Mouse (Mus musculus): Measurements from ENCODE around the gene Adh6b. TPM values are rescaled to one million over a fixed set of nuclear protein-coding genes. Genes with fewer than 3 reads are reported as not detected.
"Not testable (repeated sequence)": the region's sequence is repeated elsewhere in the genome, so short reads cannot be mapped to it uniquely, and the experiment has no call there.

Gene Adh6b
- polyA plus RNA-seq, 1 experiment, result not detected

GRCm38 (mm10) chr3:138352012-138352809, 10.6 kb downstream of the Adh6b start:
- 90% methylated on average over 11 of the region's 11 CpGs for WGBS
- DNase-seq, result no peak
- TF ChIP-seq CTCF (IDR thresholded peaks at IDR 0.05; ENCODE audit: insufficient read depth, low read length) (no peak), POLR2A (IDR thresholded peaks at IDR 0.05; ENCODE audit: borderline replicate concordance, extremely low read depth, low read depth, low read length) (no peak)
- no peak overlapping the region for H3K4me3 ChIP-seq (replicated peaks; ENCODE audit: extremely low read depth, low read depth, low read length)
- H3K4me1 ChIP-seq (ENCODE audit: control insufficient read depth, insufficient read depth, low read length), result no peaks in the 10 kb centered on the region

GRCm38 (mm10) chr3:138358856-138359255, 17.3 kb downstream of the Adh6b start:
- DNase-seq, result no peak
- TF ChIP-seq CTCF (IDR thresholded peaks at IDR 0.05; ENCODE audit: insufficient read depth, low read length) (no peak), POLR2A (IDR thresholded peaks at IDR 0.05; ENCODE audit: borderline replicate concordance, extremely low read depth, low read depth, low read length) (no peak)
- no peak overlapping the region for H3K4me3 ChIP-seq (replicated peaks; ENCODE audit: extremely low read depth, low read depth, low read length)
- 74% methylated on average over 7 of the region's 7 CpGs for WGBS
- H3K4me1 ChIP-seq (ENCODE audit: control insufficient read depth, insufficient read depth, low read length), result no peaks in the 10 kb centered on the region

- WGBS, result 74% methylated on average over 4 of the region's 4 CpGs
- Histone ChIP-seq H3K4me1 (ENCODE audit: control insufficient read depth, insufficient read depth, low read length) (no peaks in the 10 kb centered on the region), H3K4me3 (replicated peaks; ENCODE audit: extremely low read depth, low read depth, low read length) (no peak overlapping the region)
- DNase-seq, result no peak
- TF ChIP-seq CTCF (IDR thresholded peaks at IDR 0.05; ENCODE audit: insufficient read depth, low read length), result no peak
- no peak for TF ChIP-seq POLR2A (IDR thresholded peaks at IDR 0.05; ENCODE audit: borderline replicate concordance, extremely low read depth, low read depth, low read length)
These were observed 19.1 kb downstream of the Adh6b start for GRCm38 (mm10) chr3:138360721-138361120.

GRCm38 (mm10) chr3:138362920-138363319, 21.3 kb downstream of the Adh6b start:
- WGBS, result 89% methylated on average over 2 of the region's 2 CpGs
- TF ChIP-seq POLR2A (IDR thresholded peaks at IDR 0.05; ENCODE audit: borderline replicate concordance, extremely low read depth, low read depth, low read length), result no peak
- TF ChIP-seq CTCF (IDR thresholded peaks at IDR 0.05; ENCODE audit: insufficient read depth, low read length), result no peak
- Histone ChIP-seq H3K4me3 (replicated peaks; ENCODE audit: extremely low read depth, low read depth, low read length) (no peak overlapping the region), H3K4me1 (ENCODE audit: control insufficient read depth, insufficient read depth, low read length) (no peaks in the 10 kb centered on the region)
- DNase-seq, result no peak

DNA sequence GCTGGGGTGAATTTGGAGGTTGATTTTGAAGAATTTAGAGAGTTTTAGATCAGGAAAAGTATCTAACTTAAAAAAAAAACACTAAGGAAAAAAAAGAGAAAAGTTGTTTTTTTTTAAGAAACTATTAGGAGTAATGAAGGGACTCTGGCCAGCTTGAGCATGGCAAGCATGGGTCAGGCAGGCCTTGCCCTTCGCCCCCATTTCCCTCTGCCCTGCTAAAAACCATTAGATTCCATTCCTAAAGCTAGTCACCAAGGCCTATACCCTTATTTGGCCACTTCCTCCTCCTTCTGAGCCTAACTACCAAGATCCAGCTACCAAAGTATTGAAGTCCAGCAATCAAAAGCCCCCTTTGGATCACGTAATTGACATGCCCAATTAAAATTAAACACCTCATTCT, 24.6 kb downstream of the Adh6b start:
- DNase-seq, result no peak
- Histone ChIP-seq H3K4me1 (ENCODE audit: control insufficient read depth, insufficient read depth, low read length) (no peaks in the 10 kb centered on the region), H3K4me3 (replicated peaks; ENCODE audit: extremely low read depth, low read depth, low read length) (no peak overlapping the region)
- WGBS, result 85% methylated on average over 2 of the region's 2 CpGs
- TF ChIP-seq POLR2A (IDR thresholded peaks at IDR 0.05; ENCODE audit: borderline replicate concordance, extremely low read depth, low read depth, low read length) (no peak), CTCF (IDR thresholded peaks at IDR 0.05; ENCODE audit: insufficient read depth, low read length) (no peak)

- WGBS, result 65% methylated on average over 1 of the region's 1 CpGs
- H3K4me3 ChIP-seq (replicated peaks; ENCODE audit: extremely low read depth, low read depth, low read length), result no peak overlapping the region
- no peak for TF ChIP-seq POLR2A (IDR thresholded peaks at IDR 0.05; ENCODE audit: borderline replicate concordance, extremely low read depth, low read depth, low read length)
- no peak for TF ChIP-seq CTCF (IDR thresholded peaks at IDR 0.05; ENCODE audit: insufficient read depth, low read length)
- no peaks in the 10 kb centered on the region for H3K4me1 ChIP-seq (ENCODE audit: control insufficient read depth, insufficient read depth, low read length)
- no peak for DNase-seq
These were observed 28.0 kb downstream of the Adh6b start for GRCm38 (mm10) chr3:138369546-138369945.

DNA sequence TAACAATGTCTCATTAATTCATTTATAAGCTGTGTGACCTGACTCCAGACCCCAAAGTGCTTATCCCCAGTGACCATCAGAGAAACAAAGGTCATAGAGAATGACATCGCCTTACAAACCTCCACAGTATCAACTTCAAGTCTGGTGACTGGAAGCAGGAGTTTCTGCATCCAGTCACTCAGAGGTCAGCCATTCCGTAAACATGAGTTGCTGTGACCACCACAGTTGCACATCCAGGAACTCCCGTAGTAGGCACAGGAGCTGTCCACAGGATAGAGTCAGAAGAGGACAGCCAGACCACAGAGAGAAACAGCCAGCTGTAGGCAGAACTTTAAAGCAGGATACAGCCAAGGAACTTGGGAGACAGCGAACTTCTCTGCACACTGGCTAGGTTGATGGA, 28.7 kb downstream of the Adh6b start:
- not testable (repeated sequence) for H3K4me1 ChIP-seq (ENCODE audit: control insufficient read depth, insufficient read depth, low read length); DNase-seq; H3K4me3 ChIP-seq (replicated peaks; ENCODE audit: extremely low read depth, low read depth, low read length)
- 60% methylated on average over 4 of the region's 4 CpGs for WGBS

DNA sequence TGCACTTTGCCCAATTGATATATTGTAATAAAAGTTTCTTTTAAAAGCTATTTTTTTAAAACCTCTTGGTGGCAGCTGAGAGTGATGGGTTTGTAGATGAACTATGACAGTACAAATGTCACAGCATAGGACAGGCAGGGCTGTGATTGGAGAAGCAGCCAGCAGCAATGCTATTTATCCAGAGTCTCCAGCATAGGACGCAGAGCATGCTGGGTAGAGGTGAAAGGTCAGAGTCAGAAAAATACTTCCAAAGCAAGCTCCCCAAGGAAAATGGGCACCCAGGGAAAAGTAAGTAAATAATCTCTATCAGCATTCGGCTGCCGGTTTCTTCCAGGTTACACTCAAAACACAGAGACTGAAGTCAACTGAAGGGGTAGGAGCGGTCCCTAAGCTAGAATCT, 32.3 kb downstream of the Adh6b start:
- TF ChIP-seq CTCF (IDR thresholded peaks at IDR 0.05; ENCODE audit: insufficient read depth, low read length), result no peak
- no peak for TF ChIP-seq POLR2A (IDR thresholded peaks at IDR 0.05; ENCODE audit: borderline replicate concordance, extremely low read depth, low read depth, low read length)
- Histone ChIP-seq H3K4me3 (replicated peaks; ENCODE audit: extremely low read depth, low read depth, low read length) (no peak overlapping the region), H3K4me1 (ENCODE audit: control insufficient read depth, insufficient read depth, low read length) (no peaks in the 10 kb centered on the region)
- DNase-seq, result no peak
- WGBS, result 75% methylated on average over 4 of the region's 4 CpGs

- Histone ChIP-seq H3K4me3 (replicated peaks; ENCODE audit: extremely low read depth, low read depth, low read length) (no peak overlapping the region), H3K4me1 (ENCODE audit: control insufficient read depth, insufficient read depth, low read length) (no peaks in the 10 kb centered on the region)
- no peak for DNase-seq
- 61% methylated on average over 2 of the region's 2 CpGs for WGBS
- TF ChIP-seq POLR2A (IDR thresholded peaks at IDR 0.05; ENCODE audit: borderline replicate concordance, extremely low read depth, low read depth, low read length) (no peak), CTCF (IDR thresholded peaks at IDR 0.05; ENCODE audit: insufficient read depth, low read length) (no peak)
These were observed 33.6 kb downstream of the Adh6b start for GRCm38 (mm10) chr3:138375148-138375547.

GRCm38 (mm10) chr3:138381133-138381532, 39.6 kb downstream of the Adh6b start:
- 29% methylated on average over 3 of the region's 3 CpGs for WGBS
- no peak for DNase-seq
- H3K4me3 ChIP-seq (replicated peaks; ENCODE audit: extremely low read depth, low read depth, low read length), result no peak overlapping the region
- no peak for TF ChIP-seq CTCF (IDR thresholded peaks at IDR 0.05; ENCODE audit: insufficient read depth, low read length)
- no peak for TF ChIP-seq POLR2A (IDR thresholded peaks at IDR 0.05; ENCODE audit: borderline replicate concordance, extremely low read depth, low read depth, low read length)
- no peaks in the 10 kb centered on the region for H3K4me1 ChIP-seq (ENCODE audit: control insufficient read depth, insufficient read depth, low read length)

Data from lung, adult 2 months (tissue).